Mouse (Mus musculus) cerebellum, adult 2 months (tissue): ENCODE data around the gene Fut2. TPM values are rescaled to one million over a fixed set of nuclear protein-coding genes. Genes with fewer than 3 reads are reported as not detected.

Experiments
- DNase-seq, 2 experiments: peaks; one replicate each; pipeline ENCODE4 v3.0.0; 2021
- H3K27ac ChIP-seq: fragments of 200-500 bp; 2 replicates; pipeline ENCODE4 v1.5.1; 2012; ENCODE audit warnings: low read length, control low read depth, inconsistent platforms; ENCODE audit not compliant: insufficient read depth
- H3K27me3 ChIP-seq: fragments of 200-500 bp; 2 replicates; pipeline ENCODE4 v1.6.1; 2012; ENCODE audit warnings: inconsistent platforms, mild to moderate bottlenecking, low read length, moderate library complexity; ENCODE audit not compliant: control insufficient read depth, insufficient read depth
- H3K4me1 ChIP-seq: fragments of 200-500 bp; 2 replicates; pipeline ENCODE4 v1.6.1; 2011; ENCODE audit warnings: low read length; ENCODE audit not compliant: control insufficient read depth, insufficient read depth
- H3K4me3 ChIP-seq: fragments of 200-500 bp; replicated peaks from 2 replicates; pipeline ENCODE3; 2011; ENCODE audit warnings: mild to moderate bottlenecking, low read depth, low read length, control low read depth; ENCODE audit not compliant: insufficient read depth
- CTCF ChIP-seq: fragments of 200-500 bp; IDR thresholded peaks from 2 replicates; pipeline ENCODE4 v1.5.1; 2011; ENCODE audit warnings: low read depth, mild to moderate bottlenecking, control low read depth, low read length, moderate library complexity, borderline replicate concordance; ENCODE audit not compliant: insufficient read depth
- POLR2A ChIP-seq: fragments of 200-500 bp; IDR thresholded peaks from 2 replicates; pipeline ENCODE4 v1.6.1; 2011; ENCODE audit warnings: low read length, control low read depth, borderline replicate concordance; ENCODE audit not compliant: insufficient read depth
- WGBS: fragments of 180-500 bp; shearing (Covaris S2); methylation state at CpG from one replicate; pipeline ENCODE4 v1.1.7; 2018; 5-methylcytosine and 5-hydroxymethylcytosine counted together
- polyA plus RNA-seq: library from polyadenylated mRNA; depleted of rRNA; stranded (reverse); fragments of >200 nt; gene quantifications from 2 replicates; pipeline ENCODE4 v1.2.3, GENCODE M21; 2012; rRNA removed

Fut2 gene
- polyA plus RNA-seq, 1 experiment = 1.4 TPM

- no peaks in the 10 kb centered on the region for H3K27me3 ChIP-seq
- no peaks in the 10 kb centered on the region for H3K4me1 ChIP-seq
- TF ChIP-seq CTCF (no peak), POLR2A (no peak)
- H3K27ac ChIP-seq = no peak overlapping the region
- WGBS = 91% methylated on average over 5 of the region's 5 CpGs
- H3K4me3 ChIP-seq = no peak overlapping the region
- DNase-seq = no peak
Measured at GRCm38 (mm10) chr7:45618316-45618715, 47.9 kb downstream of the Fut2 start.

- TF ChIP-seq POLR2A (no peak), CTCF (no peak)
- H3K4me3 ChIP-seq = peak within 1 kb of the TSS; percentile 39
- peak in 1 of 2 experiments; percentile 45 for DNase-seq
- no peaks in the 10 kb centered on the region for H3K4me1 ChIP-seq
- H3K27me3 ChIP-seq = no peaks in the 10 kb centered on the region
- whole genome bisulfite sequencing = 10% methylated on average over 30 of the region's 31 CpGs
- H3K27ac ChIP-seq = no peak within 1 kb of the TSS
Measured at GRCm38 (mm10) chr7:45617042-45617695, 49.0 kb downstream of the Fut2 start, which contains the start of gene Fut1. Gene Fut1 (plus strand): TSS chr7:45617289.

- no peaks in the 10 kb centered on the region for H3K4me1 ChIP-seq
- H3K4me3 ChIP-seq = no peak overlapping the region
- WGBS = 56% methylated on average over 6 of the region's 6 CpGs
- DNase-seq = no peak
- no peak overlapping the region for H3K27ac ChIP-seq
- no peaks in the 10 kb centered on the region for H3K27me3 ChIP-seq
- TF ChIP-seq CTCF = no peak
- no peak for TF ChIP-seq POLR2A
Measured at GRCm38 (mm10) chr7:45616277-45616676, 49.9 kb downstream of the Fut2 start.

GRCm38 (mm10) chr7:45609511-45609910 is 56.7 kb downstream of the Fut2 start:
- H3K4me3 ChIP-seq = no peak overlapping the region
- no peaks in the 10 kb centered on the region for H3K4me1 ChIP-seq
- no peaks in the 10 kb centered on the region for H3K27me3 ChIP-seq
- WGBS = 84% methylated on average over 1 of the region's 1 CpGs
- no peak overlapping the region for H3K27ac ChIP-seq
- TF ChIP-seq POLR2A (no peak), CTCF (no peak)
- DNase-seq = no peak

- WGBS = 76% methylated on average over 9 of the region's 9 CpGs
- TF ChIP-seq POLR2A (no peak), CTCF (no peak)
- no peak for DNase-seq
- H3K27me3 ChIP-seq = no peaks in the 10 kb centered on the region
- H3K27ac ChIP-seq = no peak overlapping the region
- H3K4me1 ChIP-seq = no peaks in the 10 kb centered on the region
- no peak overlapping the region for H3K4me3 ChIP-seq
Measured at GRCm38 (mm10) chr7:45605704-45606289, 60.4 kb downstream of the Fut2 start.

- Histone ChIP-seq H3K4me1 (no peaks in the 10 kb centered on the region), H3K4me3 (no peak overlapping the region), H3K27me3 (no peaks in the 10 kb centered on the region), H3K27ac (no peak overlapping the region)
- 61% methylated on average over 18 of the region's 18 CpGs for WGBS
- no peak for DNase-seq
- no peak for TF ChIP-seq CTCF
- no peak for TF ChIP-seq POLR2A
Measured at GRCm38 (mm10) chr7:45598960-45599879, 67.0 kb downstream of the Fut2 start.

Other genes starting within 250 kb of the Fut2 start
- 0.59 and 1.1 TPM in 2 replicates for gene Lhb, start 245.6 kb downstream of the Fut2 start, polyA plus RNA-seq
- gene Gys1, start 231.6 kb downstream of the Fut2 start, polyA plus RNA-seq = 24.4 and 24.8 TPM in 2 replicates
- 56.8 TPM in 2 replicates for gene Ruvbl2, start 228.3 kb downstream of the Fut2 start, polyA plus RNA-seq
- 463 and 480 TPM in 2 replicates for gene Ftl1, start 206.5 kb downstream of the Fut2 start, polyA plus RNA-seq
- gene Bax, start 199.5 kb downstream of the Fut2 start, polyA plus RNA-seq = 102 and 103 TPM in 2 replicates
- 0.10 TPM in 1 of 2 replicates, not detected in the other for gene Tulp2, start 184.5 kb downstream of the Fut2 start, polyA plus RNA-seq
- gene Gm45808, start 179.6 kb downstream of the Fut2 start, polyA plus RNA-seq = 0.33 TPM in 1 of 2 replicates, not detected in the other
- gene Dhdh, start 177.6 kb downstream of the Fut2 start, polyA plus RNA-seq = 4.7 and 5.6 TPM in 2 replicates
- 136 and 150 TPM in 2 replicates for gene Nucb1, start 156.0 kb downstream of the Fut2 start, polyA plus RNA-seq
- 26.7 and 28.5 TPM in 2 replicates for gene Ppp1r15a, start 140.1 kb downstream of the Fut2 start, polyA plus RNA-seq
- gene Plekha4, start 140.1 kb downstream of the Fut2 start, polyA plus RNA-seq = 1.2 and 1.3 TPM in 2 replicates
- gene Hsd17b14, start 111.5 kb downstream of the Fut2 start, polyA plus RNA-seq = 1.3 and 1.9 TPM in 2 replicates
- gene Bcat2, start 96.2 kb downstream of the Fut2 start, polyA plus RNA-seq = 21.1 and 24.2 TPM in 2 replicates
- not detected in 2 replicates for gene Fgf21, start 50.9 kb downstream of the Fut2 start, polyA plus RNA-seq
- 0.07 and 0.08 TPM in 2 replicates for gene Fut1, start 49.1 kb downstream of the Fut2 start, polyA plus RNA-seq
- gene Izumo1, start 44.6 kb downstream of the Fut2 start, polyA plus RNA-seq = 0.08 and 0.18 TPM in 2 replicates
- gene Rasip1, start 38.9 kb downstream of the Fut2 start, polyA plus RNA-seq = 7.6 and 7.7 TPM in 2 replicates
- gene Mamstr, start 26.4 kb downstream of the Fut2 start, polyA plus RNA-seq = 7.1 and 9.8 TPM in 2 replicates
- 0.10 and 0.16 TPM in 2 replicates for gene Ntn5, start 17.6 kb upstream of the Fut2 start, polyA plus RNA-seq
- 0.29 and 0.64 TPM in 2 replicates for gene Sec1, start 28.0 kb upstream of the Fut2 start, polyA plus RNA-seq
- 164 and 166 TPM in 2 replicates for gene Car11, start 33.4 kb upstream of the Fut2 start, polyA plus RNA-seq
- gene Dbp, start 38.7 kb upstream of the Fut2 start, polyA plus RNA-seq = 222 and 239 TPM in 2 replicates
- 350 and 359 TPM in 2 replicates for gene Rpl18, start 49.1 kb upstream of the Fut2 start, polyA plus RNA-seq
- gene Sphk2, start 51.6 kb upstream of the Fut2 start, polyA plus RNA-seq = 27.7 and 29.3 TPM in 2 replicates
- gene Fam83e, start 54.8 kb upstream of the Fut2 start, polyA plus RNA-seq = 0.25 and 0.31 TPM in 2 replicates
- gene Spaca4, start 59.4 kb upstream of the Fut2 start, polyA plus RNA-seq = not detected in 2 replicates
- gene Lmtk3, start 117.3 kb upstream of the Fut2 start, polyA plus RNA-seq = 126 and 130 TPM in 2 replicates
- gene Sult2b1, start 118.3 kb upstream of the Fut2 start, polyA plus RNA-seq = 10.6 and 10.8 TPM in 2 replicates
- 112 and 116 TPM in 2 replicates for gene Cyth2, start 148.2 kb upstream of the Fut2 start, polyA plus RNA-seq
- 6.0 and 7.3 TPM in 2 replicates for gene Kcnj14, start 158.4 kb upstream of the Fut2 start, polyA plus RNA-seq
- gene Grwd1, start 164.6 kb upstream of the Fut2 start, polyA plus RNA-seq = 14.9 and 15.5 TPM in 2 replicates
- 99.9 and 106 TPM in 2 replicates for gene Kdelr1, start 206.4 kb upstream of the Fut2 start, polyA plus RNA-seq
- 14.9 and 16.4 TPM in 2 replicates for gene Grin2d, start 212.0 kb upstream of the Fut2 start, polyA plus RNA-seq
- gene Syngr4, start 230.3 kb upstream of the Fut2 start, polyA plus RNA-seq = not detected in 2 replicates
- gene Tmem143, start 230.5 kb upstream of the Fut2 start, polyA plus RNA-seq = 42.0 and 46.5 TPM in 2 replicates